Mouse (Mus musculus) ovary, postnatal 36 days (tissue): ENCODE results near the gene Ngfr.
"Not testable (repeated sequence)": the region's sequence is repeated elsewhere in the genome, so short reads cannot be mapped to it uniquely, and the experiment has no call there.

Experiments
- DNase-seq: peaks from one replicate; pipeline ENCODE4 v3.0.0; 2022; ENCODE audit warnings: low spot score, mixed read lengths

The Ngfr gene

DNA sequence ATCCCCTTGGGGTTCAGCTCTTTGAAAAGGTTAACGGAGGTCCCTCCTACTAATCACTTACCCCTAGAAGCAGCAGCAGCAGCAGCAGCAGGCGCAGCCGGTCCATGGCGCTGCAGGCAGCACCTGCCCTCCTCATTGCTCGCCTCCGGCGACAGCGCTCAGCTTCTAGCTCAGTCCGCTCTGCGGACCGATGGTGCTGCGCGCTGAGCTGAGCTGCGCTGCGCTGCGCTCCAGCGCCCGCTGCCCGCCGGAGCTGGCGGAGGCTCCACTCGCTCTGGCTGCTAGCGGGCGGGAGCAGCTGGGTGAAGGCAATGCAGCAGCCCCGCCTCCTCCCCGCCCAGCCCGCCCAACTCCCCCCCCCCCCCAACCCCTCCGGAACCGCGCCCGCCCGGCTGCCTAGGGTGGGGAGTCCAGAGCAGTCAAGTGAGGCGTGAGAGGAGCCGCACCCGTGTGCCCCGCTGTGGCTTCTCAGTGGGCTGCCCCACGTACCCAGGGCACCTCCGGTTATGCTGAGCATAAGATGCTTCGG lies at the start of gene Ngfr:
TSS of gene Ngfr (minus strand) at position 313 of the 529 bp plus-strand sequence.
- peak; percentile 59 for DNase-seq

DNA sequence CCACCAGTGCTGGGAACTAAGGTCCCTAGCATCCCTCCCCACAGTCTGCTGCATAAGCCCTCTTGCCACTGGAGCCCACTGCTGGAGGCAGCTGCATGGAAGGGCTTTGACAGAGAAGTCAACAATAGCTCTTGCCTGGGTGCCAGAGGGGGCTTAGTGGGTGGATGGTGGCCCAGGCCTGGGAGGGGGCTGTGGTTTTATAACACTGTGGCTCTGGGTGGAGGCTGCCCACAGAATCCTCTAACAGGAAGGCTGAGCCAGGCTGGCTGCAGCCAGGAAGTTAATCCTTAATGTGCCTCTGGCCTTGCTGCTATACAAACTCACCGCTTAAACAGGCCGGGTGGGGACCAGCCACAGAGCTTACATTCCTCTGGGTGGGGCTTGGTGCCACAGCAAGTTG lies 47.5 kb upstream of the Ngfr start:
- DNase-seq, result no peak

DNA sequence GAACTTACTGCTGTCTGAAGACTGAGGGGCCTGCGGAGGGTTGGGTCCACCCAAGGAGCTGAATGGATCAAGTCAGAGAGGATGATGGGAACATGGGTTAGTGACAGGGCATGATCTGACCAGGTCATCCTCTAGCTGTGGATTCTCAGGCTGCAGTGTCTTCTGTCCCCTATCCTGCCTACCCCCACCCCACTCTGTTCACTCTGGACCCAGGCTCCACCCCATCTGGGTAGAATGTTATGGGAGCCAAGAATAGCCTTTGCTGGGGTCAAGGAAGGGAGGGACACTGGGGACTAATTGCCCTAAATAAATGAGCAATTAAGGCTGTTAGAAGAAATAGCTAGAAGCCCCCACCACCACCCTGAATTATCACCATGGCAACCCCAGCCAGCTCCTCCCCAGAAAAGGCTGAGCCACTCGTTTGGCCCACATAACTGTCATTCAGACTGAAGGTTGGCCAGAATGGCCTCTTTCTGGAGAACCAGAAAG lies 46.0 kb upstream of the Ngfr start:
- DNase-seq, result no peak

GRCm38 (mm10) chr11:95632474-95632873 lies 44.9 kb upstream of the Ngfr start:
- no peak for DNase-seq

GRCm38 (mm10) chr11:95631301-95631700 lies 43.8 kb upstream of the Ngfr start:
- no peak for DNase-seq

GRCm38 (mm10) chr11:95630558-95630957 lies 43.0 kb upstream of the Ngfr start:
- DNase-seq, result no peak

- DNase-seq, result no peak
These were observed 34.9 kb upstream of the Ngfr start for GRCm38 (mm10) chr11:95622426-95622825.

DNA sequence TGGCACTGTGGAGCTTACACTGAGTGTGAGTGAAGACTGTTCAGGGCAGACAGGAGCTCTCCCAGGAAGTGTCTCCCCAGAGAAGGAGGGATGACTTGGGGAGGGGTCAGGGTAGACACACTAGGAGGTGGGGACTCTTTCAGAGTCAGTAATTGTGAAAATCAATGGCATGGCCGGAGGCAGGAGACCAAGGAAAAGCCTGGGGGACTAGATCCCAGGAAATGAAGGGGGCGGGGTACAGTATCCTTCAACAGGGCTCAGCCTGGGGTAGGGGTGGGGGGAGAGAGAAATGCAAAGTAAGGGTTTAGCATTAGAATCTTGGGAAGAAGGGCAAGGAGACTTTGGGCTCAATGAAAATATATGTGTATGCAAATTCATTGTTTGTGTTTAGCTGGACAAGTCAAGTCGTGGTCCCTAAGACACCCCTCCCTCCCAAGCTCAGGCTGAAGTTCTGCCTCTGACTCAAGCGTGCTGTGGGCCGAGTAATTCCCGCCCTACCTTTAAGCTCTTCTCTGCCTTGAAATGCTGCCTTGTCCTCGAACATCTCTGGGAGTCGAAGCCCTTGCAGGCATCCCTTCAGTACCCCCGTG lies 34.1 kb upstream of the Ngfr start:
- DNase-seq, result no peak

GRCm38 (mm10) chr11:95621010-95621409 lies 33.5 kb upstream of the Ngfr start:
- DNase-seq, result no peak

DNA sequence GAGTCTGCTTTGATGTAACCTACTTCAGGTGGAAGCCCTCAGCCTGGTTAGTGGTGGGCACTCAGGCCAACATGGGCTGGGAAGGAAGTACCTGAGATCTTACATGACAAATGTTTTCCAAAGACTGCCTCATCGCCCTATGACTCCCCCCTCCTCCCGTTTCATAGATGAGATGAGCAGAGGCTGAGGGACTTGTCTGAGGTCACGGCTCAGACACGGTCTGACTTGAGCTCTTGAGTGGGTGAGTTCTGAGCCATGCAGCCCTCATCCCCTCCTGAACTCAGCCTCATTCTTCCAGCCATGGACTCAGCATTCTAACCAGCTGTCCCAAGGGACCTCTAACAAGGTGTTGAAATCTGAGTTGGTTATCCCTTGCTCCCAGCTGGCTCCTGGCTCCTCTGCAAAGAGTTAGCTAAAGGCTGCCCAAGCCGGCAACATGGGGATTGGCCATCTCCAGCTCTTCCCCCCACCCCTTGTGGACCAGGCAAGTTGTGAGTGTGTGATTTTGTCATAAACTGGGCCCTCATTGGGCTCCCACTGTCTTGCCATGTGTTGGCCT lies 32.4 kb upstream of the Ngfr start:
- no peak for DNase-seq

DNA sequence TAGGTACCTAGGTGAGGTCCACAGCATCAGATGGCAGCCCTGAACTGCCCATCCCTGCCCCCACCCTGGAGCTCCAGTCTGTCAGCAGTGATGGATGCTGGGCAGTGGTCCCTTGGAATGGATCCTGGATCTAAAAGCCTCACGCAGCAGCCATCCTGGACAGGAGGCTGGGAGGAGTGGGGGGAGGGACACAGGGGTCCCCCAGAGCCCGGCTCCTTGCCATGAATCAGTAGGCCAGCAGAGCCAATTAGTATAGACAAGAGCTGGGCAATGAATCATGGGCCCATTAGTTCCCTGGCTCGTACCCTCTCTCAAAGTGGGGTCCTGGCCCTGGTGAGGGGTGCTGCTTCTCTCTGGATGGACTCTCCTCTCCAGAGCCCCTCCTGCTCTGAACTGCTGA lies 31.5 kb upstream of the Ngfr start:
- DNase-seq, result no peak

- peak; percentile 25 for DNase-seq
These were observed 30.4 kb upstream of the Ngfr start for GRCm38 (mm10) chr11:95617785-95618465.

- DNase-seq, result no peak
These were observed 27.2 kb upstream of the Ngfr start for GRCm38 (mm10) chr11:95614739-95615138.

DNA sequence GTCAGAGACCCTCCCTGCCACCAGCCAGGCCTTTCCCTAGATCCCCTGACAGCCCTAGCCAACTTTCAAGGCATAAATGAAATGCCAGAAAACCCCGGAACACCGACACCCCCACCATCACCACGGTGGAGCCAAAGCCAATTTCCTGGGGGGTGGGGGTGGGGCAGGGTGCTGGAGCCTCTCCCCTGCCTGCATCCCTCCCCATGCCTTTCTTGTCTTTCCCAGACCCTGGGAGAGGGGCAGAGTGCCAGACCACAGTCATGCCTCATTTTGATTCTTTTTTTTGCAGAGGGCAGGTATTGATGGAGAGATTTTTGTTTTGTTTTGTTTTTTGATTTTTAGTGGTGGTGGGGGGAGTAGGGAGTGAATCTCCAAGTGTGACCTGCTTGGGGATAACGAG lies 23.7 kb upstream of the Ngfr start:
- no peak for DNase-seq

DNA sequence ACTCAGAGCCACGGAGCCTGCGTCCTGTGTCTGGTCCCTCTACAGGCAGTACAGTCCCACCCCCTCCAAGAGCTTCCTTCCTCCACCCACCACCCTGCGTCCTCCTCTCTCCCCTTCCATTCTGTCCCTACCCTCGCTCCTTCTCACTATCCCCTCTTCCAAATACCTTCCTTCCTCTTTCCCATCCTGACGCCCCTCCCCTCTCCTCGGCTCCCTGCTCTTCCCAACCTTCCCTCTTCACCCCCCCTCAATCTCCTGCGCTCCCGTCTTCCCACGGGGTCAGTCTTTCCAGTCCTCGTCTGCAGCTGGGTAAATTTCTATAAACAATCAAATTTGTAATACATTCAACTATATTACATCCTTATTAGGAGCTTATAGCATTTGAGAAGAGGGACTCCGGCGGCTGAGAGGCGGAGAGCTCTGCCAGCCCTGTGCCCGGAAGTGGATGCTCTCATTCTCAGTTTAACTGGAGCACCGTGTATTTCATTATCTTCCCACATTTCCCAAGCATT lies 22.9 kb upstream of the Ngfr start:
- DNase-seq, result no peak

DNA sequence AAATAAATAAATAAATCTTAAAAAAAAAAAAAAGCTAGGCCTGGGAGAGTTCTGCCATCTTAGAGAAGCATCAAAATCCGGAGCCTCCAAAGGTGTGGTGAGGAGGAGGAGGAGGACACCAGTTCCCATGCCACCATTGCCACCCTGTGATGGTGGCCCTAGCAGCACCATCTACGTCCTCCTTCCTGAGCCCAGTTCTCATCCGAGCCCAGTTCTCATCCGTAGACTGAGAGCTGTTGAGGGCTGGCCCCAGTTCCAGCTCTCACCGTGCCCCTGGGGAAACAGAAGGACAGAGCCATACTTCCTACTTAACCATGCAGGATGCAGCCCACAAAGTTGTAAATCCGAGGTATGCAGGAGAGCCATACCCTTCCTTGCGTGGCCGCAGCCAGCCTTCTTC lies 22.4 kb upstream of the Ngfr start:
- no peak for DNase-seq

DNA sequence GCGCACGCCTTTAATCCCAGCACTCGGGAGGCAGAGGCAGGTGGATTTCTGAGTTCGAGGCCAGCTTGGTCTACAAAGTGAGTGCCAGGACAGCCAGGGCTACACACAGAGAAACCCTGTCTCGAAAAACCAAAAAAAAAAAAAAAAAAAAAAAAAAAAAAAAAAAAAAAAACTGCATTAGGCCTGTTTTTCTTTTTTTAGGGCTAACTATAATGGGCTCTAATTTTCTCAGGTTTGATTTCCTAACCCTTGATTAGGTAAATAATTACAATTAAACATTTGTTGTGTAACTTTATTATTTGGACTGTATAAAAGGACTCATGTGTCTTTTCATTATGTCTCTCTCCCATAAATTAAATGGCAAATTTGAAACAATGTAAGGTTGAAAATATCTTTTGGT lies 19.8 kb upstream of the Ngfr start:
- DNase-seq, result not testable (repeated sequence)

GRCm38 (mm10) chr11:95598214-95599062 lies 10.9 kb upstream of the Ngfr start:
- no peak for DNase-seq

DNA sequence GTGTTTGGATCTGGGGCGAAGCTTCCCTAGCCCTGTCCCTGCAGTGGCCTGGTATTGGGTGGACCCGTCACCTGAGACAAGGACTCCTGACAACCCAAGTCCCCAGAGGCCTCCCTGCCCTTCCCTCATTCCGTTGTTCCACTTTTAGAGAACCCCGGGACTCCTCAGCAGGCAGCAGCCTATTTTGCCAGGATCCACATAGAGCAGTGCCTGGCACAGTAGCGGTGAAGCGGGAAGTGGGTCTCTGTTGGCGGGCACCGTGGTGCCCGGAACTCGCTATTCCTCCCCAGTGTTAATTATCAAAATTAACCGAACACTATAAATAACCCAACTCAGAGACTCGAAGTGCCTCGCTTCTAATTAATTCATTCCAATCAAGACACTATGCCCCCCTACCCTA lies 10.2 kb upstream of the Ngfr start:
- no peak for DNase-seq

- DNase-seq, result no peak
These were observed 9.2 kb upstream of the Ngfr start for GRCm38 (mm10) chr11:95596704-95597103.

- DNase-seq, result no peak
These were observed 8.6 kb upstream of the Ngfr start for GRCm38 (mm10) chr11:95596150-95596515.

DNA sequence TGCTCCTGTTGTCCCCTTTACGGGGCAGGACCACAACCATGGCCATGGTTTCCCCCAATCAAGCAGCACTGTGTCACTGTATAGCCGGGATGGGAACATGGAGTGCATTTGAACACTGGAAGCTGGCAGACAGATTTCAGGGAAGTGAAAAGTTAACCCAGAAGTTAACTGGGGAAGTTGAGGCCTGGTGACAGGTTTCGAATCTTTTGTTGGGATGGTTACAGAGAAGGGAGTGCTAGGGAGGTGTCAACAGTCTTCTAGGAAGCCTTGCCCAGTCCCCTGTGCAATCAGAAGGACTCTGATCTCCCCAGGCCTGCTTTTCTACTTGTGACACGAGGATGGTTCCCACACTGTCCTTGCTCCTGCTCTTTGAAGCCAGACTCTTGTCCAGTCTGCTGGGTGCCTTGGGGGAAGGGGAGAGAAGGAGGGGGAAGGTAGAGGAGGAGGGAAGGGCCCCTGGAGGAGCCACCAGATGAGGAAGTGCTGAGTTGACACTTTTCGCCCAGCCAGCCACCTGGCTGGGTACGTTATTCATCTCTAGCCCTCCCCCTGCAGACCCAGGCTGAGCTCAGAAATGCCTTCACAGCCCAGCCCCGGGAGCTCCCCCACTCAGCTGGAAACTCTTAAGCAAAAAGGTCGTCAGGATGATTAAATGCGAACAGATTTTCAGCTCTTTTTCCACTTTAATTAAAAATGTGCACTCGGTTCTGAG lies 8.1 kb upstream of the Ngfr start:
- no peak for DNase-seq
